Mouse (Mus musculus) bone marrow macrophage, adult 2 months (primary cell): ENCODE measurements around the gene Ranbp3.
"Not testable (repeated sequence)": the region's sequence is repeated elsewhere in the genome, so short reads cannot be mapped to it uniquely, and the experiment has no call there.

Experiments used
- CTCF ChIP-seq: IDR thresholded peaks from 2 replicates; pipeline ENCODE4 v1.5.1; 2012; ENCODE audit warnings: low read depth, mild to moderate bottlenecking, low read length, moderate library complexity
- POLR2A ChIP-seq: IDR thresholded peaks from 2 replicates; pipeline ENCODE4 v1.6.1; 2012; ENCODE audit warnings: mild to moderate bottlenecking, low read depth, low read length, borderline replicate concordance

DNA sequence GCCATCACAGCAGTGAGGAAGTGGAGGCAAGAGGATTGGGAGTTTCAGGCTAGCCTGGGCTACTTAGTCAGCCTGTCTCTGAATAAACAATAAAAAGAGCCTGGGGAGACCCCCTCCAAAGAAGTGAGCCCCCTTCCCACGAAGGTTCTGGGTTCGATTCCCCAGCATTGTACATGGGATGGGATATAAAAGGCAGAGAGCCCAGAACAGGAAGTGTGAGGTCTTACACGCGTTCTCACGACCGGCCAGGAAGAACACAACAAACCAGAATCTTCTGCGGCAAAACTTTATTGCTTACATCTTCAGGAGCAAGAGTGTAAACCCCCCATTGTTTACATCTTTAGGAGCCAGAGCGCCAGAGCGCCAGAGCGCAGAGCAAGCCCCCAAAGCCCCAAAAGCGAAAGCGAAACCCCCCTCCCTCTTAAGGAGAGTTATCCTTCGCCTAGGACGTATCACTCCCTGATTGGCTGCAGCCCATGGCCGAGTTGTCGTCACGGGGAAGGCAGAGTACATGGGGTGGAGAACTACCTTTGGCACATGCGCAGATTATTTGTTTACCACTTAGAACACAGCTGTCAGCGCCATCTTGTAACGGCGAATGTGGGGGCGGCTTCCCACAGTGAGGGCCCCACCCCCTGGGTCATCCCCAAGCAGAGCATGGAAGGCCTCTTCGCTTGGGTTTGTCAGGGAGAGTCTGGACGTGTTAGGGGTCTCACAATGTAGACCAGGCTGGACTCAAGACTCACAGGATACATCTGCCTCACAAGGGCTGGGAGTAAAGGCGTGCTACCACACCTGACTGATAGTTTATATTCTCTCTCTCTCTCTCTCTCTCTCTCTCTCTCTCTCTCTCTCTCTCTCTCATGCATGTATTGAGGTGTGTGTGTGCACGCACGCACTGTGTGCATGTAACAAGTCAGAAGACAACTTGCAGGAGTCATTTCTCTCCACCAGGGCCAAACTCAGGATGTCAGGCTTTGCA is 43.0 kb upstream of the Ranbp3 start:
- not testable (repeated sequence) for TF ChIP-seq CTCF, POLR2A
